ENCODE assay signal across 7 mouse cellular contexts in genomic region chr7:34388445-34389276, GRCm38 (mm10). TPM values are rescaled to one million over a fixed set of nuclear protein-coding genes. Genes with fewer than 3 reads are reported as not detected.
A peak's percentile ranks its signal among the peaks of the same experiment; 100 is the strongest.
DNase-seq lines count a peak whose midpoint lies in the region; ATAC-seq and TF ChIP-seq lines count a peak whose summit lies in the region.

No protein-coding gene starts in this region.

- H3K9me3 ChIP-seq in intestine, embryonic 14.5 days (ENCODE audit: control insufficient read depth, low read length): no peaks in the 10 kb centered on the region
- no peaks in the 10 kb centered on the region for H3K9me3 ChIP-seq in limb, embryonic 12.5 days
- no peaks in the 10 kb centered on the region for H3K9me3 ChIP-seq in midbrain, embryonic 13.5 days

- H3K27ac ChIP-seq in cortical plate, adult 2 months (ENCODE audit: insufficient read depth, low read length): peak overlapping the region; percentile 90; the same call in 1 of the 2 replicates
- peak overlapping the region; percentile 99 for H3K27ac ChIP-seq in intestine, embryonic 14.5 days (ENCODE audit: low read depth)
- peak overlapping the region; percentile 99 for H3K27ac ChIP-seq in limb, embryonic 12.5 days
- H3K27ac ChIP-seq in midbrain, embryonic 13.5 days: peak overlapping the region; percentile 98
- peak overlapping the region; percentile 87 for H3K27ac ChIP-seq in small intestine, adult 2 months (ENCODE audit: insufficient read depth, low read depth, low read length)

- H3K9ac ChIP-seq in intestine, embryonic 14.5 days (ENCODE audit: low read length): peak overlapping the region; percentile 99
- H3K9ac ChIP-seq in limb, embryonic 12.5 days (replicated peaks): peak overlapping the region; percentile 96
- peak overlapping the region; percentile 96 for H3K9ac ChIP-seq in midbrain, embryonic 13.5 days (replicated peaks)

- H3K36me3 ChIP-seq in intestine, embryonic 14.5 days (ENCODE audit: control insufficient read depth, insufficient read depth, low read length): peaks cover 5% of the 10 kb centered on the region
- no peaks in the 10 kb centered on the region; the same call in 1 of the 2 replicates for H3K36me3 ChIP-seq in limb, embryonic 12.5 days
- H3K36me3 ChIP-seq in midbrain, embryonic 13.5 days: no peaks in the 10 kb centered on the region
- H3K36me3 ChIP-seq in small intestine, adult 2 months (ENCODE audit: control insufficient read depth, insufficient read depth, low read length): no peaks in the 10 kb centered on the region

- TF ChIP-seq CTCF in cortical plate, adult 2 months (IDR thresholded peaks at IDR 0.05; ENCODE audit: extremely low read depth, insufficient read depth, low read length): no peak
- TF ChIP-seq CTCF in small intestine, adult 2 months (IDR thresholded peaks at IDR 0.05; ENCODE audit: extremely low read depth, insufficient read length, insufficient replicate concordance, low read depth, low read length): no peak

- ATAC-seq in intestine, embryonic 14.5 days (replicated peaks; ENCODE audit: low FRiP score, low TSS enrichment, low read depth): peak; percentile 55
- no peak; the same call in 1 of the 2 replicates for ATAC-seq in limb, embryonic 12.5 days (ENCODE audit: insufficient number of reproducible peaks, insufficient read depth, low FRiP score, low TSS enrichment, low read depth)
- peak; percentile 10 for ATAC-seq in midbrain, embryonic 13.5 days

- WGBS in intestine, embryonic 14.5 days: under 1% methylated on average over 60 of the region's 64 CpGs
- WGBS in limb, embryonic 12.5 days: under 1% methylated on average over 64 of the region's 64 CpGs
- WGBS in midbrain, embryonic 13.5 days: under 1% methylated on average over 64 of the region's 64 CpGs
- under 1% methylated on average over 64 of the region's 64 CpGs for WGBS in small intestine, adult 2 months

- H3K4me3 ChIP-seq in cortical plate, adult 2 months (ENCODE audit: insufficient read depth, low read length): peak overlapping the region; percentile 85
- H3K4me3 ChIP-seq in intestine, embryonic 14.5 days (ENCODE audit: low read depth, low read length): peak overlapping the region; percentile 93
- H3K4me3 ChIP-seq in limb, embryonic 12.5 days (replicated peaks): peak overlapping the region; percentile 79
- peak overlapping the region; percentile 96 for H3K4me3 ChIP-seq in midbrain, embryonic 13.5 days (replicated peaks)
- peak overlapping the region; percentile 90 for H3K4me3 ChIP-seq in small intestine, adult 2 months (ENCODE audit: low read depth, low read length)

- no peak for TF ChIP-seq POLR2A in cortical plate, adult 2 months (IDR thresholded peaks at IDR 0.05; ENCODE audit: extremely low read depth, insufficient read depth, low read length)
- TF ChIP-seq POLR2A in small intestine, adult 2 months (IDR thresholded peaks at IDR 0.05; ENCODE audit: low read depth, low read length): no peak; the same call in 1 of the 2 replicates

- peaks cover 6% of the 10 kb centered on the region; the same call in 1 of the 2 replicates for H3K4me1 ChIP-seq in cortical plate, adult 2 months (ENCODE audit: control insufficient read depth, insufficient read depth, low read length)
- H3K4me1 ChIP-seq in intestine, embryonic 14.5 days (replicated peaks; ENCODE audit: control insufficient read depth, insufficient read depth, low read length): peaks cover 22% of the 10 kb centered on the region
- peaks cover 32% of the 10 kb centered on the region for H3K4me1 ChIP-seq in limb, embryonic 12.5 days (replicated peaks)
- peaks cover 47% of the 10 kb centered on the region for H3K4me1 ChIP-seq in midbrain, embryonic 13.5 days (replicated peaks)
- peaks cover 12% of the 10 kb centered on the region for H3K4me1 ChIP-seq in small intestine, adult 2 months (ENCODE audit: control insufficient read depth, insufficient read depth, insufficient read length, low read length)

- H3K27me3 ChIP-seq in intestine, embryonic 14.5 days (replicated peaks; ENCODE audit: control insufficient read depth, insufficient read depth, low read length): no peaks in the 10 kb centered on the region
- no peaks in the 10 kb centered on the region for H3K27me3 ChIP-seq in limb, embryonic 12.5 days
- H3K27me3 ChIP-seq in midbrain, embryonic 13.5 days: no peaks in the 10 kb centered on the region
- H3K27me3 ChIP-seq in small intestine, adult 2 months (ENCODE audit: control insufficient read depth, insufficient read depth, low read length): no peaks in the 10 kb centered on the region

- H3K4me2 ChIP-seq in intestine, embryonic 14.5 days (ENCODE audit: low read length): peak overlapping the region; percentile 84
- peak overlapping the region; percentile 92 for H3K4me2 ChIP-seq in limb, embryonic 12.5 days
- peak overlapping the region; percentile 97 for H3K4me2 ChIP-seq in midbrain, embryonic 13.5 days (replicated peaks)

- DNase-seq in adrenal gland, adult 18-20 months (ENCODE audit: low spot score in 2 of 2): peak; percentile 69 to 76
- peak; percentile 68 for DNase-seq in gastrocnemius, postnatal 25 days
- peak; percentile 85 for DNase-seq in intestine, embryonic 14.5 days (ENCODE audit: low spot score)

RNA-seq across cellular contexts. Expression of gene Lsm14a, which starts 4.5 kb away (rescaled TPM):
- 100 to 1,000 TPM in 1 of 2 experiments, 10 to 100 TPM in 1; 94.9 to 101 TPM for total RNA-seq in adrenal gland, adult 18-20 months (2021)
- 49.4 and 55.9 TPM in 2 replicates for polyA plus RNA-seq in cortical plate, adult 2 months (2012; rRNA removed)
- total RNA-seq in gastrocnemius, postnatal 25 days (2021): 10 to 100 TPM; 61.8 to 73.9 TPM
- 53.1 and 54.0 TPM in 2 replicates for polyA plus RNA-seq in intestine, embryonic 14.5 days (2014; fragmentation: Nextera tagmentation; extraction: Ambion mirVana)
- 116 and 124 TPM in 2 replicates for polyA plus RNA-seq in limb, embryonic 12.5 days (2016; fragmentation: Nextera tagmentation; extraction: Ambion mirVana)
- 79.7 and 85.3 TPM in 2 replicates for polyA plus RNA-seq in midbrain, embryonic 13.5 days (2015; fragmentation: Nextera tagmentation; extraction: Ambion mirVana)
- 11.4 and 25.3 TPM in 2 replicates for polyA plus RNA-seq in small intestine, adult 2 months (2012; rRNA removed)
